Mouse (Mus musculus) hindbrain, embryonic 10.5 days (tissue): ENCODE data around the gene Xrcc3. TPM values are rescaled to one million over a fixed set of nuclear protein-coding genes. Genes with fewer than 3 reads are reported as not detected.

ENCODE experiments used
- DNase-seq: peaks from one replicate; pipeline ENCODE4 v3.0.0-alpha.2; 2017; ENCODE audit warnings: low spot score
- H3K27ac ChIP-seq: fragments of 300-500 bp; sonication (generic); 2 replicates; pipeline ENCODE4 v1.5.1; 2016; ENCODE audit warnings: mild to moderate bottlenecking, moderate library complexity
- H3K27me3 ChIP-seq: fragments of 300-500 bp; sonication (generic); 2 replicates; pipeline ENCODE4 v1.6.1; 2016; ENCODE audit warnings: mild to moderate bottlenecking; ENCODE audit not compliant: poor library complexity, insufficient read depth, severe bottlenecking
- H3K36me3 ChIP-seq: fragments of 300-500 bp; sonication (generic); 2 replicates; pipeline ENCODE4 v1.6.1; 2016; ENCODE audit warnings: mild to moderate bottlenecking, moderate library complexity
- H3K4me1 ChIP-seq: fragments of 300-500 bp; sonication (generic); replicated peaks from 2 replicates; pipeline ENCODE4 v1.6.1; 2016; ENCODE audit warnings: mild to moderate bottlenecking
- H3K4me3 ChIP-seq: fragments of 300-500 bp; sonication (generic); 2 replicates; pipeline ENCODE4 v1.5.1; 2016; ENCODE audit warnings: mild to moderate bottlenecking, moderate library complexity
- H3K9me3 ChIP-seq: fragments of 300-500 bp; sonication (generic); 2 replicates; pipeline ENCODE4 v1.6.1; 2016; ENCODE audit warnings: mild to moderate bottlenecking, moderate library complexity
- WGBS: fragments of 180-500 bp; shearing (Covaris S2); methylation state at CpG from one replicate; pipeline ENCODE4 v1.1.7; 2016; 5-methylcytosine and 5-hydroxymethylcytosine counted together
- polyA plus RNA-seq: library from polyadenylated mRNA; unstranded; fragments of >200 nt; fragmentation: Nextera tagmentation; extraction: Ambion mirVana; gene quantifications from 2 replicates; pipeline ENCODE4 v1.2.1, GENCODE M21; 2016

Gene Xrcc3
- polyA plus RNA-seq, 1 experiment from 2014 or later: 13.2 TPM

- WGBS: 19% methylated on average over 16 of the region's 16 CpGs
- peak; percentile 73 for DNase-seq
- Histone ChIP-seq H3K36me3 (peaks cover 42% of the 10 kb centered on the region), H3K4me1 (peaks cover 69% of the 10 kb centered on the region), H3K27me3 (no peaks in the 10 kb centered on the region), H3K9me3 (no peaks in the 10 kb centered on the region), H3K4me3 (peak overlapping the region; percentile 35), H3K27ac (peak overlapping the region; percentile 79)
These were observed 47.1 kb downstream of the Xrcc3 start for GRCm38 (mm10) chr12:111766313-111767236.

GRCm38 (mm10) chr12:111762620-111763280 is 50.9 kb downstream of the Xrcc3 start:
- no peaks in the 10 kb centered on the region for H3K27me3 ChIP-seq
- no peak for DNase-seq
- H3K4me1 ChIP-seq: peaks cover 90% of the 10 kb centered on the region
- WGBS: 90% methylated on average over 13 of the region's 13 CpGs
- no peak overlapping the region for H3K27ac ChIP-seq
- no peaks in the 10 kb centered on the region for H3K9me3 ChIP-seq
- no peak overlapping the region for H3K4me3 ChIP-seq
- H3K36me3 ChIP-seq: peaks cover 30% of the 10 kb centered on the region

GRCm38 (mm10) chr12:111760306-111760908 is 53.3 kb downstream of the Xrcc3 start:
- Histone ChIP-seq H3K27ac (peak overlapping the region; percentile 98), H3K9me3 (no peaks in the 10 kb centered on the region), H3K4me1 (peaks cover 83% of the 10 kb centered on the region), H3K27me3 (no peaks in the 10 kb centered on the region; the same call in 1 of the 2 replicates), H3K4me3 (peak overlapping the region; percentile 97), H3K36me3 (peaks cover 23% of the 10 kb centered on the region)
- 79% methylated on average over 7 of the region's 7 CpGs for WGBS
- DNase-seq: no peak

GRCm38 (mm10) chr12:111759176-111760061 is 54.3 kb downstream of the Xrcc3 start:
- DNase-seq: peak; percentile 68
- peaks cover 75% of the 10 kb centered on the region for H3K4me1 ChIP-seq
- no peaks in the 10 kb centered on the region for H3K9me3 ChIP-seq
- no peaks in the 10 kb centered on the region; the same call in 1 of the 2 replicates for H3K27me3 ChIP-seq
- H3K4me3 ChIP-seq: peak overlapping the region; percentile 97
- peak overlapping the region; percentile 98 for H3K27ac ChIP-seq
- WGBS: 2% methylated on average over 35 of the region's 35 CpGs
- H3K36me3 ChIP-seq: peaks cover 23% of the 10 kb centered on the region

GRCm38 (mm10) chr12:111758381-111759175 is 55.1 kb downstream of the Xrcc3 start, which contains the start of gene Klc1:
Klc1 (plus strand) TSS chr12:111758849.
- H3K27ac ChIP-seq: peak within 1 kb of the TSS; percentile 98
- H3K9me3 ChIP-seq: no peaks in the 10 kb centered on the region
- H3K4me3 ChIP-seq: peak within 1 kb of the TSS; percentile 97
- under 1% methylated on average over 85 of the region's 85 CpGs for WGBS
- peaks cover 18% of the 10 kb centered on the region for H3K36me3 ChIP-seq
- peaks cover 71% of the 10 kb centered on the region for H3K4me1 ChIP-seq
- DNase-seq: peak; percentile 81
- H3K27me3 ChIP-seq: no peaks in the 10 kb centered on the region; the same call in 1 of the 2 replicates

GRCm38 (mm10) chr12:111757561-111758325 is 55.9 kb downstream of the Xrcc3 start:
- Histone ChIP-seq H3K27me3 (no peaks in the 10 kb centered on the region; the same call in 1 of the 2 replicates), H3K36me3 (peaks cover 10% of the 10 kb centered on the region), H3K4me1 (peaks cover 63% of the 10 kb centered on the region), H3K4me3 (peak overlapping the region; percentile 97), H3K27ac (peak overlapping the region; percentile 98), H3K9me3 (no peaks in the 10 kb centered on the region)
- 50% methylated on average over 10 of the region's 10 CpGs for WGBS
- DNase-seq: peak; percentile 11

- Histone ChIP-seq H3K27ac (no peak overlapping the region), H3K9me3 (no peaks in the 10 kb centered on the region), H3K36me3 (no peaks in the 10 kb centered on the region), H3K4me3 (no peak overlapping the region), H3K27me3 (no peaks in the 10 kb centered on the region; the same call in 1 of the 2 replicates), H3K4me1 (peaks cover 52% of the 10 kb centered on the region)
- 47% methylated on average over 5 of the region's 5 CpGs for WGBS
- DNase-seq: no peak
These were observed 57.0 kb downstream of the Xrcc3 start for GRCm38 (mm10) chr12:111756698-111757082.

- 62% methylated on average over 4 of the region's 4 CpGs for WGBS
- H3K36me3 ChIP-seq: no peaks in the 10 kb centered on the region
- H3K27me3 ChIP-seq: no peaks in the 10 kb centered on the region; the same call in 1 of the 2 replicates
- H3K9me3 ChIP-seq: no peaks in the 10 kb centered on the region
- DNase-seq: no peak
- peaks cover 49% of the 10 kb centered on the region for H3K4me1 ChIP-seq
- no peak overlapping the region for H3K4me3 ChIP-seq
- no peak overlapping the region for H3K27ac ChIP-seq
These were observed 57.5 kb downstream of the Xrcc3 start for GRCm38 (mm10) chr12:111756082-111756697.

GRCm38 (mm10) chr12:111755231-111755630 is 58.4 kb downstream of the Xrcc3 start:
- H3K36me3 ChIP-seq: no peaks in the 10 kb centered on the region
- no peaks in the 10 kb centered on the region for H3K9me3 ChIP-seq
- H3K4me1 ChIP-seq: peaks cover 39% of the 10 kb centered on the region
- H3K27ac ChIP-seq: no peak overlapping the region
- no peaks in the 10 kb centered on the region; the same call in 1 of the 2 replicates for H3K27me3 ChIP-seq
- no peak for DNase-seq
- 66% methylated on average over 2 of the region's 2 CpGs for WGBS
- no peak overlapping the region for H3K4me3 ChIP-seq

GRCm38 (mm10) chr12:111754710-111755109 is 59.0 kb downstream of the Xrcc3 start:
- Histone ChIP-seq H3K9me3 (no peaks in the 10 kb centered on the region), H3K27me3 (no peaks in the 10 kb centered on the region; the same call in 1 of the 2 replicates), H3K27ac (no peak overlapping the region), H3K4me3 (no peak overlapping the region), H3K36me3 (no peaks in the 10 kb centered on the region), H3K4me1 (peaks cover 34% of the 10 kb centered on the region)
- DNase-seq: no peak
